Mouse (Mus musculus): ENCODE data around the gene Zbtb44. TPM values are rescaled to one million over a fixed set of nuclear protein-coding genes. Genes with fewer than 3 reads are reported as not detected.

Gene Zbtb44
- polyA plus RNA-seq, 1 experiment from 2014 or later: 5.3 TPM

GRCm38 (mm10) chr9:31010749-31011148 is 19.7 kb upstream of the Zbtb44 start:
- H3K4me1 ChIP-seq (ENCODE audit: control insufficient read depth, insufficient read depth, low read length): no peaks in the 10 kb centered on the region
- H3K4me2 ChIP-seq (ENCODE audit: low read length): no peak overlapping the region
- 84% methylated on average over 3 of the region's 3 CpGs for WGBS
- no peaks in the 10 kb centered on the region for H3K27me3 ChIP-seq (ENCODE audit: control insufficient read depth, insufficient read depth, low read length)
- no peaks in the 10 kb centered on the region for H3K9me3 ChIP-seq (ENCODE audit: control insufficient read depth, low read length)
- H3K27ac ChIP-seq (replicated peaks; ENCODE audit: low read depth, low read length): no peak overlapping the region
- H3K4me3 ChIP-seq (replicated peaks; ENCODE audit: low read depth, low read length): no peak overlapping the region
- no peaks in the 10 kb centered on the region for H3K36me3 ChIP-seq (ENCODE audit: control insufficient read depth, insufficient read depth, low read length)
- no peak for DNase-seq
- no peak for ATAC-seq (ENCODE audit: low FRiP score, low TSS enrichment)
- H3K9ac ChIP-seq (replicated peaks; ENCODE audit: low read length): no peak overlapping the region

- H3K4me1 ChIP-seq (ENCODE audit: control insufficient read depth, insufficient read depth, low read length): no peaks in the 10 kb centered on the region
- H3K27me3 ChIP-seq (ENCODE audit: control insufficient read depth, insufficient read depth, low read length): no peaks in the 10 kb centered on the region
- no peak overlapping the region for H3K4me3 ChIP-seq (replicated peaks; ENCODE audit: low read depth, low read length)
- no peak overlapping the region for H3K27ac ChIP-seq (replicated peaks; ENCODE audit: low read depth, low read length)
- no peaks in the 10 kb centered on the region for H3K9me3 ChIP-seq (ENCODE audit: control insufficient read depth, low read length)
- WGBS: 75% methylated on average over 1 of the region's 1 CpGs
- no peak overlapping the region for H3K4me2 ChIP-seq (ENCODE audit: low read length)
- ATAC-seq (ENCODE audit: low FRiP score, low TSS enrichment) (no peak), DNase-seq (no peak)
- H3K9ac ChIP-seq (replicated peaks; ENCODE audit: low read length): no peak overlapping the region
- H3K36me3 ChIP-seq (ENCODE audit: control insufficient read depth, insufficient read depth, low read length): no peaks in the 10 kb centered on the region
These were observed 18.9 kb upstream of the Zbtb44 start for GRCm38 (mm10) chr9:31011533-31011932.

- Histone ChIP-seq H3K27ac (replicated peaks; ENCODE audit: low read depth, low read length) (no peak overlapping the region), H3K36me3 (ENCODE audit: control insufficient read depth, insufficient read depth, low read length) (no peaks in the 10 kb centered on the region), H3K4me3 (replicated peaks; ENCODE audit: low read depth, low read length) (no peak overlapping the region), H3K27me3 (ENCODE audit: control insufficient read depth, insufficient read depth, low read length) (no peaks in the 10 kb centered on the region), H3K4me1 (ENCODE audit: control insufficient read depth, insufficient read depth, low read length) (no peaks in the 10 kb centered on the region), H3K9ac (replicated peaks; ENCODE audit: low read length) (no peak overlapping the region), H3K4me2 (ENCODE audit: low read length) (no peak overlapping the region), H3K9me3 (ENCODE audit: control insufficient read depth, low read length) (no peaks in the 10 kb centered on the region)
- ATAC-seq (ENCODE audit: low FRiP score, low TSS enrichment): no peak
- 92% methylated on average over 4 of the region's 4 CpGs for WGBS
- no peak for DNase-seq
These were observed 17.8 kb upstream of the Zbtb44 start for GRCm38 (mm10) chr9:31012674-31013073.

- H3K27ac ChIP-seq (replicated peaks; ENCODE audit: low read depth, low read length): no peak overlapping the region
- no peaks in the 10 kb centered on the region for H3K4me1 ChIP-seq (ENCODE audit: control insufficient read depth, insufficient read depth, low read length)
- H3K4me2 ChIP-seq (ENCODE audit: low read length): no peak overlapping the region
- H3K4me3 ChIP-seq (replicated peaks; ENCODE audit: low read depth, low read length): no peak overlapping the region
- no peaks in the 10 kb centered on the region for H3K27me3 ChIP-seq (ENCODE audit: control insufficient read depth, insufficient read depth, low read length)
- H3K36me3 ChIP-seq (ENCODE audit: control insufficient read depth, insufficient read depth, low read length): no peaks in the 10 kb centered on the region
- 93% methylated on average over 4 of the region's 4 CpGs for WGBS
- no peak for DNase-seq
- no peak for ATAC-seq (ENCODE audit: low FRiP score, low TSS enrichment)
- no peaks in the 10 kb centered on the region for H3K9me3 ChIP-seq (ENCODE audit: control insufficient read depth, low read length)
- no peak overlapping the region for H3K9ac ChIP-seq (replicated peaks; ENCODE audit: low read length)
These were observed 17.0 kb upstream of the Zbtb44 start for GRCm38 (mm10) chr9:31013415-31013814.

GRCm38 (mm10) chr9:31017616-31018015 is 12.8 kb upstream of the Zbtb44 start:
- ATAC-seq (ENCODE audit: low FRiP score, low TSS enrichment) (no peak), DNase-seq (no peak)
- WGBS: 60% methylated on average over 4 of the region's 4 CpGs
- Histone ChIP-seq H3K27me3 (ENCODE audit: control insufficient read depth, insufficient read depth, low read length) (no peaks in the 10 kb centered on the region), H3K9ac (replicated peaks; ENCODE audit: low read length) (no peak overlapping the region), H3K27ac (replicated peaks; ENCODE audit: low read depth, low read length) (no peak overlapping the region), H3K4me1 (ENCODE audit: control insufficient read depth, insufficient read depth, low read length) (no peaks in the 10 kb centered on the region), H3K4me2 (ENCODE audit: low read length) (no peak overlapping the region), H3K4me3 (replicated peaks; ENCODE audit: low read depth, low read length) (no peak overlapping the region), H3K36me3 (ENCODE audit: control insufficient read depth, insufficient read depth, low read length) (no peaks in the 10 kb centered on the region), H3K9me3 (ENCODE audit: control insufficient read depth, low read length) (no peaks in the 10 kb centered on the region)

GRCm38 (mm10) chr9:31018158-31018557 is 12.3 kb upstream of the Zbtb44 start:
- H3K4me3 ChIP-seq (replicated peaks; ENCODE audit: low read depth, low read length): no peak overlapping the region

GRCm38 (mm10) chr9:31018705-31019104 is 11.7 kb upstream of the Zbtb44 start:
- Histone ChIP-seq H3K27ac (replicated peaks; ENCODE audit: low read depth, low read length) (no peak overlapping the region), H3K36me3 (ENCODE audit: control insufficient read depth, insufficient read depth, low read length) (no peaks in the 10 kb centered on the region), H3K9me3 (ENCODE audit: control insufficient read depth, low read length) (no peaks in the 10 kb centered on the region), H3K4me3 (replicated peaks; ENCODE audit: low read depth, low read length) (no peak overlapping the region), H3K9ac (replicated peaks; ENCODE audit: low read length) (no peak overlapping the region), H3K4me2 (ENCODE audit: low read length) (no peak overlapping the region), H3K27me3 (ENCODE audit: control insufficient read depth, insufficient read depth, low read length) (no peaks in the 10 kb centered on the region), H3K4me1 (ENCODE audit: control insufficient read depth, insufficient read depth, low read length) (no peaks in the 10 kb centered on the region)
- DNase-seq: no peak
- ATAC-seq (ENCODE audit: low FRiP score, low TSS enrichment): no peak

More at GRCm38 (mm10) chr9:31018158-31018557, 12.3 kb upstream of the Zbtb44 start:
- Histone ChIP-seq H3K9ac (replicated peaks; ENCODE audit: low read length) (no peak overlapping the region), H3K4me1 (ENCODE audit: control insufficient read depth, insufficient read depth, low read length) (no peaks in the 10 kb centered on the region), H3K27ac (replicated peaks; ENCODE audit: low read depth, low read length) (no peak overlapping the region), H3K27me3 (ENCODE audit: control insufficient read depth, insufficient read depth, low read length) (no peaks in the 10 kb centered on the region), H3K4me2 (ENCODE audit: low read length) (no peak overlapping the region), H3K9me3 (ENCODE audit: control insufficient read depth, low read length) (no peaks in the 10 kb centered on the region), H3K36me3 (ENCODE audit: control insufficient read depth, insufficient read depth, low read length) (no peaks in the 10 kb centered on the region)
- no peak for ATAC-seq (ENCODE audit: low FRiP score, low TSS enrichment)
- 90% methylated on average over 3 of the region's 3 CpGs for WGBS
- DNase-seq: no peak

GRCm38 (mm10) chr9:31028251-31028650 is 2.2 kb upstream of the Zbtb44 start:
- Histone ChIP-seq H3K4me3 (replicated peaks; ENCODE audit: low read depth, low read length) (no peak overlapping the region), H3K4me1 (ENCODE audit: control insufficient read depth, insufficient read depth, low read length) (peaks cover 15% of the 10 kb centered on the region), H3K27me3 (ENCODE audit: control insufficient read depth, insufficient read depth, low read length) (no peaks in the 10 kb centered on the region), H3K27ac (replicated peaks; ENCODE audit: low read depth, low read length) (no peak overlapping the region), H3K36me3 (ENCODE audit: control insufficient read depth, insufficient read depth, low read length) (no peaks in the 10 kb centered on the region), H3K4me2 (ENCODE audit: low read length) (no peak overlapping the region), H3K9me3 (ENCODE audit: control insufficient read depth, low read length) (no peaks in the 10 kb centered on the region), H3K9ac (replicated peaks; ENCODE audit: low read length) (no peak overlapping the region)
- 88% methylated on average over 4 of the region's 4 CpGs for WGBS
- DNase-seq (no peak), ATAC-seq (ENCODE audit: low FRiP score, low TSS enrichment) (no peak)

- DNase-seq: peak; percentile 98
- peak overlapping the region; percentile 83 for H3K4me2 ChIP-seq (ENCODE audit: low read length)
- peak overlapping the region; percentile 92 for H3K9ac ChIP-seq (replicated peaks; ENCODE audit: low read length)
- no peaks in the 10 kb centered on the region for H3K27me3 ChIP-seq (ENCODE audit: control insufficient read depth, insufficient read depth, low read length)
- ATAC-seq (ENCODE audit: low FRiP score, low TSS enrichment): peak; percentile 97
- no peaks in the 10 kb centered on the region for H3K36me3 ChIP-seq (ENCODE audit: control insufficient read depth, insufficient read depth, low read length)
- no peaks in the 10 kb centered on the region for H3K9me3 ChIP-seq (ENCODE audit: control insufficient read depth, low read length)
- peaks cover 15% of the 10 kb centered on the region for H3K4me1 ChIP-seq (ENCODE audit: control insufficient read depth, insufficient read depth, low read length)
- WGBS: under 1% methylated on average over 57 of the region's 57 CpGs
- H3K4me3 ChIP-seq (replicated peaks; ENCODE audit: low read depth, low read length): peak overlapping the region; percentile 95
- peak overlapping the region; percentile 96 for H3K27ac ChIP-seq (replicated peaks; ENCODE audit: low read depth, low read length)
These were observed 513 bp upstream of the Zbtb44 start for GRCm38 (mm10) chr9:31029751-31030511.

All from midbrain, embryonic 14.5 days (tissue).